In the genomic region with DNA sequence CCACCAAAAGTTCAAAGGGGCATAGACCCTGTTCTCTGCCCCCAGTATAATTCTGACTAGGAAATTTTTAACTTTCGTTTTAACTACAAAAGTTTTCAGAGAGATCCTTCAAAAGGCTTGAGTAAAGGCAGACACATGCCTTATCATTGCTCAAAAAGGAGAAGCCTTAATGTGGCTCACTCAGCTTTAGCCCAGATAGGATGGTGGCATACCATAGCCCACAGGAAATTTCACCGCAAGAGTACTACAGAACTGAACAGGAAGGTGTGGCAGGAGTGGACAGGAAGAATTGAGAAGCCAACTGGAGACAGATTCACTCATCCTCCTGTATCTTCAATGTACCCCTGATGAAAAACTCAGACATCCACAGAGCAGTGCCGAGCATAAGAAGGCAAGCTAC, we compare ENCODE assay signal across 18 mouse cellular contexts.
"Had no signal": no experiment of that assay in that cellular context is flagged by ENCODE, and none has a peak within 500 bp of the region (broad histone marks: within the 10 kb centered on the region; RNA-seq: fewer than 3 reads in every experiment).

No protein-coding gene starts in this region.

- H3K27me3 ChIP-seq: limb, embryonic 13.5 days; neural tube, embryonic 15.5 days had no signal

- H3K36me3 ChIP-seq: limb, embryonic 13.5 days; midbrain, embryonic 12.5 days; neural tube, embryonic 15.5 days had no signal

- H3K4me1 ChIP-seq: midbrain, embryonic 12.5 days; neural tube, embryonic 15.5 days had no signal

- H3K9me3 ChIP-seq: midbrain, embryonic 12.5 days; neural tube, embryonic 15.5 days had no signal

- H3K4me3 ChIP-seq: layer of hippocampus, adult 2 months; limb, embryonic 13.5 days; megakaryocyte, embryonic 14.5 days; midbrain, embryonic 12.5 days; neural tube, embryonic 15.5 days had no signal

- ATAC-seq: lung, postnatal 0 days had no signal

- DNase-seq: kidney, adult 18-20 months; kidney, postnatal 10 days; kidney, postnatal 4 days; left cerebral cortex, postnatal 4 days; lung, adult 18-20 months; lung, postnatal 36 days; right cerebral cortex, adult 18-20 months; right cerebral cortex, postnatal 4 days; spleen, adult 18-20 months; thymus, adult 2 months; thymus, postnatal 4 days had no signal

- H3K9ac ChIP-seq: limb, embryonic 13.5 days; liver, embryonic 14.5 days; midbrain, embryonic 12.5 days; neural tube, embryonic 15.5 days had no signal

- H3K27ac ChIP-seq: layer of hippocampus, adult 2 months; limb, embryonic 13.5 days; liver, embryonic 14.5 days; midbrain, embryonic 12.5 days; neural tube, embryonic 15.5 days had no signal
